Mouse (Mus musculus): ENCODE results near the gene Gm17660. TPM values are rescaled to one million over a fixed set of nuclear protein-coding genes. Genes with fewer than 3 reads are reported as not detected.

The Gm17660 gene
- not detected in 2 replicates for polyA plus RNA-seq (2016; fragmentation: Nextera tagmentation; extraction: Ambion mirVana)

DNA sequence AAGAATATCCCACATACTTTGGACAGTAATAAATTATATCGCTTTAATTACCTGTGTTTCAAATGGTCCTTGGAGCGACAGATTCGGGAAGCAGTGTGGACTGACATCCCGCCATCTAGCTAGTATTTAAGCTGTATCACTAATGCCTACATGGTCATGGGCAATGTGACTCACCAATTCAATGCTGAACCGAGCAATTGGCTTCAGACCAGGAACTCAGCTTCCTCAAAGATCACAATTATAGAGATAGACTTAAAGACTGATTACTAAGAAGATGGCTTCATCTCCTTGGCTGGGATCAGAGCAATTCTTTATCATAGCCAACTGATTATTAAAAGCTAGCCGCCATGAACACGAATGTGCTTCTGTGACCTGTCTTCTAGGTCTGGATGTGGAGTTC, at the start of gene Gm17660:
Gene Gm17660, minus strand, starts transcription at position 101 of the 400 bp plus-strand sequence.
- no peak for DNase-seq (ENCODE audit: low spot score)
- H3K36me3 ChIP-seq = no peaks in the 10 kb centered on the region
- 92% methylated on average over 7 of the region's 7 CpGs for WGBS
- H3K9me3 ChIP-seq (replicated peaks) = no peaks in the 10 kb centered on the region
- H3K4me3 ChIP-seq = no peak within 1 kb of the TSS
- H3K4me1 ChIP-seq = peaks cover 12% of the 10 kb centered on the region
- no peak within 1 kb of the TSS for H3K27ac ChIP-seq
- H3K27me3 ChIP-seq (ENCODE audit: low read depth, poor library complexity, severe bottlenecking) = no peaks in the 10 kb centered on the region

GRCm38 (mm10) chr5:104126561-104127320, 49.3 kb upstream of the Gm17660 start:
- Histone ChIP-seq H3K27ac (no peak overlapping the region), H3K36me3 (no peaks in the 10 kb centered on the region), H3K27me3 (ENCODE audit: low read depth, poor library complexity, severe bottlenecking) (no peaks in the 10 kb centered on the region), H3K4me3 (no peak overlapping the region), H3K4me1 (peaks cover 12% of the 10 kb centered on the region), H3K9me3 (replicated peaks) (no peaks in the 10 kb centered on the region)
- DNase-seq (ENCODE audit: low spot score) = no peak
- WGBS = 90% methylated on average over 12 of the region's 12 CpGs

DNA sequence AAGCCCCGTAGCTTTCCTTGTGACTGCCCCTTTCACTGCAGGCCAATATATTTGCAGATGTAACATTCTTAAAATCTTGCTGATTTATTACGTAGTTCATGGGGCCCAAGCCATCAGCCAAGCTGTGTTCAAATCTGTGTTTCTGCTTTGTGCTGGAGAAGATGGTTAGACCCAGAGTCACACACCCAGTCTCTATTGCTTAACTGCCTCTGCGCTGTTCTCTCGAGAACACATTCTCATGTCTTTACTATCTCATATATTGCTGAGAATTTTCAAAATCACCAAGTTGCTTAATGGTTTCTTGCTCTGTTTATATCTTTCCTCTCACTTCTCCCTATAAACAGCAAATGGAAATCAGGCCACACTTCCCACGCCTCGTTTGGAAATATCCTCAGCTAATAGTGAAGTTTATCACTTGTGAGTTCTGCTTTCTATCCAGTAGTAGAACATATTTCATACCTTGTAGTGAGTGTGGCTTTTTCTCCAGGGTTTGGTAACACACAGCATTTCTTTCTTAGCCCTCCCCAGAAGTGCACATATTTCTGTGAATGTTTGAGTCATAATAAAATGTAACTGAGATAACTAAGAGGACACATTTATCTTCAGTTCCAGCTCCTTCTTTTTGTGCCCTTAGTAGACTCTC, 46.7 kb upstream of the Gm17660 start:
- H3K36me3 ChIP-seq = no peaks in the 10 kb centered on the region
- WGBS = 74% methylated on average over 6 of the region's 6 CpGs
- H3K4me3 ChIP-seq = no peak overlapping the region
- H3K9me3 ChIP-seq (replicated peaks) = no peaks in the 10 kb centered on the region
- H3K27ac ChIP-seq = no peak overlapping the region
- no peak for DNase-seq (ENCODE audit: low spot score)
- H3K4me1 ChIP-seq = peaks cover 12% of the 10 kb centered on the region
- no peaks in the 10 kb centered on the region for H3K27me3 ChIP-seq (ENCODE audit: low read depth, poor library complexity, severe bottlenecking)

DNA sequence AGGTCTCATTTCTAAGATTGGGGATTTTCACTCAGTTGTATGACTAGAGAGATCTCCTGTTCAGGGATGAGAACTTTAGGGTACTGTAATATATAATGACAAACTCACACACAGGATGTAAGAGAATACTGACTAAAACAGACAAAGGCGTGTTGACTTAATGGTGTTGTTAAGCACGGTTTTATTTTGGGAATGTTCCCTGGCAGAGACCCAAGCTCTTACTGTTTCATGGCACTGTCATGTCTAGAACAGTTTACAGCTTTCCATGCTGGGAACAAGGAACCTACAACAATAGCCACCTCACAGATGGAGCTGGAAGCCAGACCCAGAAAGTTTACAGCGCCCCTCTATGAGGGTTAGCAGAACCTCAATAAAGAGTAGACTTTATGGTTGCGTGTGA, 38.5 kb upstream of the Gm17660 start:
- H3K27ac ChIP-seq = no peak overlapping the region

GRCm38 (mm10) chr5:104115118-104115517, 37.7 kb upstream of the Gm17660 start:
- H3K9me3 ChIP-seq (replicated peaks) = no peaks in the 10 kb centered on the region
- DNase-seq (ENCODE audit: low spot score) = no peak
- WGBS = 83% methylated on average over 14 of the region's 14 CpGs
- no peak overlapping the region for H3K4me3 ChIP-seq
- no peaks in the 10 kb centered on the region for H3K36me3 ChIP-seq
- H3K27me3 ChIP-seq (ENCODE audit: low read depth, poor library complexity, severe bottlenecking) = no peaks in the 10 kb centered on the region
- H3K4me1 ChIP-seq = peaks cover 37% of the 10 kb centered on the region
- no peak overlapping the region for H3K27ac ChIP-seq

More for the DNA sequence above, 38.5 kb upstream of the Gm17660 start:
- no peak for DNase-seq (ENCODE audit: low spot score)
- no peaks in the 10 kb centered on the region for H3K9me3 ChIP-seq (replicated peaks)
- no peaks in the 10 kb centered on the region for H3K27me3 ChIP-seq (ENCODE audit: low read depth, poor library complexity, severe bottlenecking)
- WGBS = 89% methylated on average over 4 of the region's 4 CpGs
- H3K4me1 ChIP-seq = peaks cover 30% of the 10 kb centered on the region
- no peaks in the 10 kb centered on the region for H3K36me3 ChIP-seq
- H3K4me3 ChIP-seq = no peak overlapping the region

GRCm38 (mm10) chr5:104113491-104114172, 36.2 kb upstream of the Gm17660 start, which contains the start of gene Sparcl1:
TSS of gene Sparcl1 (minus strand) at chr5:104113733.
- no peaks in the 10 kb centered on the region for H3K9me3 ChIP-seq (replicated peaks)
- no peaks in the 10 kb centered on the region for H3K27me3 ChIP-seq (ENCODE audit: low read depth, poor library complexity, severe bottlenecking)
- no peaks in the 10 kb centered on the region for H3K36me3 ChIP-seq
- WGBS = 32% methylated on average over 15 of the region's 15 CpGs
- H3K4me1 ChIP-seq = peaks cover 52% of the 10 kb centered on the region
- DNase-seq (ENCODE audit: low spot score) = no peak
- peak within 1 kb of the TSS; percentile 25 for H3K4me3 ChIP-seq
- H3K27ac ChIP-seq = peak within 1 kb of the TSS; percentile 69

GRCm38 (mm10) chr5:104112511-104112910, 35.1 kb upstream of the Gm17660 start:
- WGBS = 16% methylated on average over 5 of the region's 5 CpGs
- peak overlapping the region; percentile 69; the same call in 1 of the 2 replicates for H3K27ac ChIP-seq
- H3K4me3 ChIP-seq = peak overlapping the region; percentile 25
- no peaks in the 10 kb centered on the region for H3K9me3 ChIP-seq (replicated peaks)
- no peaks in the 10 kb centered on the region for H3K36me3 ChIP-seq
- H3K27me3 ChIP-seq (ENCODE audit: low read depth, poor library complexity, severe bottlenecking) = no peaks in the 10 kb centered on the region
- no peak for DNase-seq (ENCODE audit: low spot score)
- peaks cover 63% of the 10 kb centered on the region for H3K4me1 ChIP-seq

DNA sequence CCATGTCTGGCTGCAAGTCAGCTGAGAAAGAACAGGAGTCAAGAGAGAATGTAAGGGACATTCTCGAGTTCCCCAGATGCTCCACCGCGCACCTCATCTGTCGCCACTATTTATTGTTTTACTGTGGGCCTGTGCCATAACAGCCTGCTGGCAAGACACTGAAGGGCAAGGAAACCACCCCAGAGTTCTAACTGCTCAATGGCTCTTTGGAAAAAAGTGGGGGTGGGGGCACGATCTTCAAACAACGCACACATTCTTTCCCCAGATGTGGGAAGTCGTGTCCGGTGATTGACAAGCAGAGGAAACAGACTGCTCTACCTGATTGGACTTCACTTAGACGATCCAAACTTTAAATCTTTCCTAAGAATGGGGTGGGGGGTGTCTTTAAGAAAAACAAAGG, 34.6 kb upstream of the Gm17660 start:
- DNase-seq (ENCODE audit: low spot score) = peak; percentile 47
- H3K4me3 ChIP-seq = peak overlapping the region; percentile 25
- H3K4me1 ChIP-seq = peaks cover 64% of the 10 kb centered on the region
- H3K9me3 ChIP-seq (replicated peaks) = no peaks in the 10 kb centered on the region
- peak overlapping the region; percentile 69; the same call in 1 of the 2 replicates for H3K27ac ChIP-seq
- H3K27me3 ChIP-seq (ENCODE audit: low read depth, poor library complexity, severe bottlenecking) = no peaks in the 10 kb centered on the region
- 6% methylated on average over 9 of the region's 9 CpGs for WGBS
- H3K36me3 ChIP-seq = no peaks in the 10 kb centered on the region

GRCm38 (mm10) chr5:104110171-104110920, 32.9 kb upstream of the Gm17660 start:
- no peaks in the 10 kb centered on the region for H3K36me3 ChIP-seq
- H3K4me3 ChIP-seq = no peak overlapping the region
- no peak for DNase-seq (ENCODE audit: low spot score)
- H3K27ac ChIP-seq = no peak overlapping the region
- peaks cover 64% of the 10 kb centered on the region for H3K4me1 ChIP-seq
- 43% methylated on average over 9 of the region's 9 CpGs for WGBS
- H3K27me3 ChIP-seq (ENCODE audit: low read depth, poor library complexity, severe bottlenecking) = no peaks in the 10 kb centered on the region
- no peaks in the 10 kb centered on the region for H3K9me3 ChIP-seq (replicated peaks)

DNA sequence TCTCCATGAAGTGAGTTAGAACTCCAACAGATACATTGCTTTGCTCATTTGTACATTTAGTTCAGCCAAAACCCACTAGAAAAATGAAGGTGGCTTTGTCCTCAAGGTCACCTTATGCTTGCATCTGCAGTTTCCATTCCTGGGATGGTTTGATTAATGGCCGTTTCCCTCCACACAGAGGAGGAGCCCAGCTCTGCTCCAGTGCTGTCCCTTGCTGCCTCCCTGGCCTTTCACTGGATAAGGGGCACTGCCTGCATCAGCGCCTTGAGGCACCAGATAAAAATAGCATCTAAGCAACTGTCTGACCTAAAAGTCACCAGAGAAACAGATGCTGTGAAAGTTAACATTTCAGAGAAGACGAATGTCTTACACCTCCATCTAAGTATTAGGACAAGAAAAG, 32.1 kb upstream of the Gm17660 start:
- DNase-seq (ENCODE audit: low spot score) = no peak
- H3K27me3 ChIP-seq (ENCODE audit: low read depth, poor library complexity, severe bottlenecking) = no peaks in the 10 kb centered on the region
- WGBS = 31% methylated on average over 3 of the region's 3 CpGs
- H3K9me3 ChIP-seq (replicated peaks) = no peaks in the 10 kb centered on the region
- H3K27ac ChIP-seq = no peak overlapping the region; the same call in 1 of the 2 replicates
- no peaks in the 10 kb centered on the region for H3K36me3 ChIP-seq
- peak overlapping the region; percentile 24; the same call in 1 of the 2 replicates for H3K4me3 ChIP-seq
- peaks cover 65% of the 10 kb centered on the region for H3K4me1 ChIP-seq

GRCm38 (mm10) chr5:104108879-104109369, 31.5 kb upstream of the Gm17660 start:
- H3K4me1 ChIP-seq = peaks cover 71% of the 10 kb centered on the region
- no peaks in the 10 kb centered on the region for H3K9me3 ChIP-seq (replicated peaks)
- H3K27me3 ChIP-seq (ENCODE audit: low read depth, poor library complexity, severe bottlenecking) = no peaks in the 10 kb centered on the region
- H3K4me3 ChIP-seq = peak overlapping the region; percentile 24
- H3K36me3 ChIP-seq = no peaks in the 10 kb centered on the region
- WGBS = 31% methylated on average over 18 of the region's 18 CpGs
- H3K27ac ChIP-seq = peak overlapping the region; percentile 63; the same call in 1 of the 2 replicates
- DNase-seq (ENCODE audit: low spot score) = peak; percentile 35

Data from limb, embryonic 10.5 days (tissue).